Mouse (Mus musculus): ENCODE measurements at regions not wholly inside any gene's neighbourhood (a gene's known extent, or its start where the extent isn't known, plus 50 kb on each side); places are given as distances from the start of the nearest gene placed in this dataset.

DNA sequence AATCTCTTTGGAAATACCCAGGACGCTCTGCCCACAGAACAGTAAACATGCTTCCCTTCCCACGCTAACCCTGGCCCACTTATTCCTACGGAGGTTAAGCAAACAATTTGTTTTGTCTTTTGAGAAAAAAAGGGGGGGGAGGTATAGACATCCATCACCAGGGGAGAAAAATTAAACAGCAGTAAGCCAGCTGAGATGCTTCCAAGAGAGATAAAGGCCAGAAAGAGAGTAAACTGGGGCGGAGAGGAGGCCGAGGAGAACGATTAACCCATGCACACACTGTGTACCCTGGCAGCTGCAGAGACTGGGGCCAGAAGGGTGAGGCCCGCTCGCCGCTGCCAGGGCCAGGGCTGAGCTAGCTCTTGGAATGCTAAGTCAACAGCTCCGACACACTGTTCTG lies 421.6 kb downstream of the Ate1 start:
- ATAC-seq (ENCODE audit: insufficient read depth) (no peak), DNase-seq (ENCODE audit: low read depth in 3 of 3, low spot score in 3 of 3) (no peak)
- Histone ChIP-seq H3K36me3 (replicated peaks; ENCODE audit: control insufficient read depth, insufficient read depth, low read depth) (no peaks in the 10 kb centered on the region), H3K4me1 (replicated peaks; ENCODE audit: control insufficient read depth in 2 of 2, insufficient read depth in 2 of 2, low read length in 1 of 2) (no peaks in the 10 kb centered on the region), H3K9me3 (ENCODE audit: control insufficient read depth, low read length) (no peaks in the 10 kb centered on the region), H3K27ac (no peak overlapping the region), H3K4me3 (ENCODE audit: insufficient read depth in 1 of 2, low read depth in 2 of 2, low read length in 2 of 2) (no peak overlapping the region), H3K9ac (replicated peaks) (no peak overlapping the region), H3K4me2 (ENCODE audit: low read depth) (no peak overlapping the region), H3K27me3 (ENCODE audit: control insufficient read depth, insufficient read depth, low read length) (no peaks in the 10 kb centered on the region)
- no peak for TF ChIP-seq CTCF (IDR thresholded peaks at IDR 0.05; ENCODE audit: low read depth)
- TF ChIP-seq EP300 (IDR thresholded peaks at IDR 0.05; ENCODE audit: low read depth): no peak
- 64% methylated on average over 10 of the region's 10 CpGs for WGBS (ENCODE audit: insufficient replicate concordance)

GRCm38 (mm10) chr7:130102671-130103070 lies 417.5 kb downstream of the Ate1 start:
- Histone ChIP-seq H3K36me3 (replicated peaks; ENCODE audit: control insufficient read depth, insufficient read depth, low read depth) (no peaks in the 10 kb centered on the region), H3K27me3 (ENCODE audit: control insufficient read depth, insufficient read depth, low read length) (no peaks in the 10 kb centered on the region), H3K4me3 (ENCODE audit: insufficient read depth in 1 of 2, low read depth in 2 of 2, low read length in 2 of 2) (no peak overlapping the region), H3K9ac (replicated peaks) (no peak overlapping the region), H3K27ac (no peak overlapping the region), H3K9me3 (ENCODE audit: control insufficient read depth, low read length) (no peaks in the 10 kb centered on the region), H3K4me1 (replicated peaks; ENCODE audit: control insufficient read depth in 2 of 2, insufficient read depth in 2 of 2, low read length in 1 of 2) (no peaks in the 10 kb centered on the region), H3K4me2 (ENCODE audit: low read depth) (no peak overlapping the region)
- TF ChIP-seq EP300 (IDR thresholded peaks at IDR 0.05; ENCODE audit: low read depth): no peak
- TF ChIP-seq CTCF (IDR thresholded peaks at IDR 0.05; ENCODE audit: low read depth): no peak
- ATAC-seq (ENCODE audit: insufficient read depth): no peak
- WGBS (ENCODE audit: insufficient replicate concordance): 54% methylated on average over 5 of the region's 5 CpGs
- no peak for DNase-seq (ENCODE audit: low read depth in 3 of 3, low spot score in 3 of 3)

GRCm38 (mm10) chr7:130106961-130107360 lies 413.2 kb downstream of the Ate1 start:
- ATAC-seq (ENCODE audit: insufficient read depth) (no peak), DNase-seq (ENCODE audit: low read depth in 3 of 3, low spot score in 3 of 3) (no peak)
- no peaks in the 10 kb centered on the region for H3K9me3 ChIP-seq (ENCODE audit: control insufficient read depth, low read length)
- no peaks in the 10 kb centered on the region for H3K36me3 ChIP-seq (replicated peaks; ENCODE audit: control insufficient read depth, insufficient read depth, low read depth)
- H3K4me1 ChIP-seq (replicated peaks; ENCODE audit: control insufficient read depth in 2 of 2, insufficient read depth in 2 of 2, low read length in 1 of 2): no peaks in the 10 kb centered on the region
- TF ChIP-seq EP300 (IDR thresholded peaks at IDR 0.05; ENCODE audit: low read depth) (no peak), CTCF (IDR thresholded peaks at IDR 0.05; ENCODE audit: low read depth) (no peak)
- WGBS (ENCODE audit: insufficient replicate concordance): 52% methylated on average over 5 of the region's 5 CpGs
- H3K9ac ChIP-seq (replicated peaks): no peak overlapping the region
- no peak overlapping the region for H3K4me2 ChIP-seq (ENCODE audit: low read depth)
- H3K4me3 ChIP-seq (ENCODE audit: insufficient read depth in 1 of 2, low read depth in 2 of 2, low read length in 2 of 2): no peak overlapping the region
- H3K27ac ChIP-seq: no peak overlapping the region
- H3K27me3 ChIP-seq (ENCODE audit: control insufficient read depth, insufficient read depth, low read length): no peaks in the 10 kb centered on the region

GRCm38 (mm10) chr7:130108362-130108761 lies 411.8 kb downstream of the Ate1 start:
- no peak for DNase-seq (ENCODE audit: low read depth in 3 of 3, low spot score in 3 of 3)
- Histone ChIP-seq H3K9me3 (ENCODE audit: control insufficient read depth, low read length) (no peaks in the 10 kb centered on the region), H3K27ac (no peak overlapping the region), H3K36me3 (replicated peaks; ENCODE audit: control insufficient read depth, insufficient read depth, low read depth) (no peaks in the 10 kb centered on the region), H3K4me1 (replicated peaks; ENCODE audit: control insufficient read depth in 2 of 2, insufficient read depth in 2 of 2, low read length in 1 of 2) (no peaks in the 10 kb centered on the region), H3K4me3 (ENCODE audit: insufficient read depth in 1 of 2, low read depth in 2 of 2, low read length in 2 of 2) (no peak overlapping the region), H3K9ac (replicated peaks) (no peak overlapping the region), H3K4me2 (ENCODE audit: low read depth) (no peak overlapping the region), H3K27me3 (ENCODE audit: control insufficient read depth, insufficient read depth, low read length) (no peaks in the 10 kb centered on the region)
- TF ChIP-seq CTCF (IDR thresholded peaks at IDR 0.05; ENCODE audit: low read depth): no peak
- 77% methylated on average over 17 of the region's 17 CpGs for WGBS (ENCODE audit: insufficient replicate concordance)
- ATAC-seq (ENCODE audit: insufficient read depth): no peak
